Mouse (Mus musculus): ENCODE measurements around the gene Tmem95. TPM values are rescaled to one million over a fixed set of nuclear protein-coding genes. Genes with fewer than 3 reads are reported as not detected.

Gene Tmem95
- polyA plus RNA-seq, 1 experiment from 2014 or later, result 0.40 TPM

GRCm38 (mm10) chr11:69853994-69854393 is 23.8 kb downstream of the Tmem95 start:
- Histone ChIP-seq H3K9me3 (ENCODE audit: control insufficient read depth, low read length) (no peaks in the 10 kb centered on the region), H3K27ac (ENCODE audit: low read depth, low read length) (no peak overlapping the region), H3K4me1 (replicated peaks; ENCODE audit: control insufficient read depth, insufficient read depth, low read length) (no peaks in the 10 kb centered on the region), H3K4me2 (ENCODE audit: low read depth, low read length, severe bottlenecking) (no peak overlapping the region), H3K4me3 (ENCODE audit: low read depth, low read length) (no peak overlapping the region), H3K27me3 (ENCODE audit: control insufficient read depth, insufficient read depth, low read length) (peaks cover 9% of the 10 kb centered on the region; the same call in 1 of the 2 replicates), H3K9ac (ENCODE audit: low read length) (no peak overlapping the region), H3K36me3 (ENCODE audit: control insufficient read depth, insufficient read depth, low read length) (peaks cover 3% of the 10 kb centered on the region; the same call in 1 of the 2 replicates)
- ATAC-seq (replicated peaks; ENCODE audit: low FRiP score), result no peak
- no peak for DNase-seq (ENCODE audit: low spot score)
- 79% methylated on average over 7 of the region's 7 CpGs for WGBS

- Histone ChIP-seq H3K27me3 (ENCODE audit: control insufficient read depth, insufficient read depth, low read length) (no peaks in the 10 kb centered on the region), H3K4me2 (ENCODE audit: low read depth, low read length, severe bottlenecking) (no peak overlapping the region), H3K9ac (ENCODE audit: low read length) (no peak overlapping the region), H3K4me1 (replicated peaks; ENCODE audit: control insufficient read depth, insufficient read depth, low read length) (peaks cover 5% of the 10 kb centered on the region; the same call in 1 of the 2 replicates), H3K4me3 (ENCODE audit: low read depth, low read length) (no peak overlapping the region), H3K9me3 (ENCODE audit: control insufficient read depth, low read length) (no peaks in the 10 kb centered on the region), H3K36me3 (ENCODE audit: control insufficient read depth, insufficient read depth, low read length) (peaks cover 3% of the 10 kb centered on the region; the same call in 1 of the 2 replicates), H3K27ac (ENCODE audit: low read depth, low read length) (no peak overlapping the region)
- no peak for ATAC-seq (replicated peaks; ENCODE audit: low FRiP score)
- 82% methylated on average over 8 of the region's 8 CpGs for WGBS
- no peak for DNase-seq (ENCODE audit: low spot score)
These were observed 27.1 kb downstream of the Tmem95 start for GRCm38 (mm10) chr11:69850754-69851153.

GRCm38 (mm10) chr11:69849884-69850283 is 27.9 kb downstream of the Tmem95 start:
- Histone ChIP-seq H3K4me2 (ENCODE audit: low read depth, low read length, severe bottlenecking) (no peak overlapping the region), H3K27me3 (ENCODE audit: control insufficient read depth, insufficient read depth, low read length) (no peaks in the 10 kb centered on the region), H3K27ac (ENCODE audit: low read depth, low read length) (no peak overlapping the region), H3K9me3 (ENCODE audit: control insufficient read depth, low read length) (no peaks in the 10 kb centered on the region), H3K4me1 (replicated peaks; ENCODE audit: control insufficient read depth, insufficient read depth, low read length) (peaks cover 5% of the 10 kb centered on the region; the same call in 1 of the 2 replicates), H3K36me3 (ENCODE audit: control insufficient read depth, insufficient read depth, low read length) (peaks cover 3% of the 10 kb centered on the region; the same call in 1 of the 2 replicates), H3K4me3 (ENCODE audit: low read depth, low read length) (no peak overlapping the region), H3K9ac (ENCODE audit: low read length) (no peak overlapping the region)
- WGBS, result 94% methylated on average over 15 of the region's 15 CpGs
- ATAC-seq (replicated peaks; ENCODE audit: low FRiP score) (no peak), DNase-seq (ENCODE audit: low spot score) (no peak)

GRCm38 (mm10) chr11:69849128-69849527 is 28.7 kb downstream of the Tmem95 start:
- DNase-seq (ENCODE audit: low spot score), result no peak
- H3K4me2 ChIP-seq (ENCODE audit: low read depth, low read length, severe bottlenecking), result no peak overlapping the region
- H3K36me3 ChIP-seq (ENCODE audit: control insufficient read depth, insufficient read depth, low read length), result peaks cover 3% of the 10 kb centered on the region; the same call in 1 of the 2 replicates
- no peak overlapping the region for H3K27ac ChIP-seq (ENCODE audit: low read depth, low read length)
- H3K9me3 ChIP-seq (ENCODE audit: control insufficient read depth, low read length), result no peaks in the 10 kb centered on the region
- peaks cover 5% of the 10 kb centered on the region; the same call in 1 of the 2 replicates for H3K4me1 ChIP-seq (replicated peaks; ENCODE audit: control insufficient read depth, insufficient read depth, low read length)
- 91% methylated on average over 9 of the region's 9 CpGs for WGBS
- no peak overlapping the region for H3K4me3 ChIP-seq (ENCODE audit: low read depth, low read length)
- H3K27me3 ChIP-seq (ENCODE audit: control insufficient read depth, insufficient read depth, low read length), result no peaks in the 10 kb centered on the region
- ATAC-seq (replicated peaks; ENCODE audit: low FRiP score), result no peak
- no peak overlapping the region for H3K9ac ChIP-seq (ENCODE audit: low read length)

GRCm38 (mm10) chr11:69848021-69848420 is 29.8 kb downstream of the Tmem95 start:
- Histone ChIP-seq H3K4me2 (ENCODE audit: low read depth, low read length, severe bottlenecking) (no peak overlapping the region), H3K36me3 (ENCODE audit: control insufficient read depth, insufficient read depth, low read length) (peaks cover 3% of the 10 kb centered on the region; the same call in 1 of the 2 replicates), H3K4me1 (replicated peaks; ENCODE audit: control insufficient read depth, insufficient read depth, low read length) (peaks cover 5% of the 10 kb centered on the region; the same call in 1 of the 2 replicates), H3K27ac (ENCODE audit: low read depth, low read length) (no peak overlapping the region), H3K4me3 (ENCODE audit: low read depth, low read length) (no peak overlapping the region; the same call in 1 of the 2 replicates), H3K27me3 (ENCODE audit: control insufficient read depth, insufficient read depth, low read length) (no peaks in the 10 kb centered on the region), H3K9ac (ENCODE audit: low read length) (no peak overlapping the region), H3K9me3 (ENCODE audit: control insufficient read depth, low read length) (no peaks in the 10 kb centered on the region)
- over 99% methylated on average over 6 of the region's 6 CpGs for WGBS
- no peak for DNase-seq (ENCODE audit: low spot score)
- ATAC-seq (replicated peaks; ENCODE audit: low FRiP score), result no peak

- no peak for DNase-seq (ENCODE audit: low spot score)
- H3K27me3 ChIP-seq (ENCODE audit: control insufficient read depth, insufficient read depth, low read length), result no peaks in the 10 kb centered on the region
- peak; percentile 59 for ATAC-seq (replicated peaks; ENCODE audit: low FRiP score)
- H3K27ac ChIP-seq (ENCODE audit: low read depth, low read length), result peak overlapping the region; percentile 94
- 13% methylated on average over 37 of the region's 37 CpGs for WGBS
- H3K4me2 ChIP-seq (ENCODE audit: low read depth, low read length, severe bottlenecking), result peak overlapping the region; percentile 84
- H3K4me1 ChIP-seq (replicated peaks; ENCODE audit: control insufficient read depth, insufficient read depth, low read length), result peaks cover 5% of the 10 kb centered on the region; the same call in 1 of the 2 replicates
- H3K9ac ChIP-seq (ENCODE audit: low read length), result peak overlapping the region; percentile 75
- H3K36me3 ChIP-seq (ENCODE audit: control insufficient read depth, insufficient read depth, low read length), result peaks cover 3% of the 10 kb centered on the region; the same call in 1 of the 2 replicates
- no peaks in the 10 kb centered on the region for H3K9me3 ChIP-seq (ENCODE audit: control insufficient read depth, low read length)
- peak overlapping the region; percentile 55 for H3K4me3 ChIP-seq (ENCODE audit: low read depth, low read length)
These were observed 30.8 kb downstream of the Tmem95 start for GRCm38 (mm10) chr11:69846738-69847688.

- WGBS, result under 1% methylated on average over 38 of the region's 38 CpGs
- Histone ChIP-seq H3K27ac (ENCODE audit: low read depth, low read length) (peak within 1 kb of the TSS; percentile 94), H3K4me3 (ENCODE audit: low read depth, low read length) (peak within 1 kb of the TSS; percentile 55), H3K9ac (ENCODE audit: low read length) (peak within 1 kb of the TSS; percentile 75), H3K4me2 (ENCODE audit: low read depth, low read length, severe bottlenecking) (peak within 1 kb of the TSS; percentile 84), H3K36me3 (ENCODE audit: control insufficient read depth, insufficient read depth, low read length) (peaks cover under 1% of the 10 kb centered on the region; the same call in 1 of the 2 replicates), H3K27me3 (ENCODE audit: control insufficient read depth, insufficient read depth, low read length) (no peaks in the 10 kb centered on the region), H3K4me1 (replicated peaks; ENCODE audit: control insufficient read depth, insufficient read depth, low read length) (peaks cover 5% of the 10 kb centered on the region; the same call in 1 of the 2 replicates), H3K9me3 (ENCODE audit: control insufficient read depth, low read length) (no peaks in the 10 kb centered on the region)
- peak; percentile 88 for ATAC-seq (replicated peaks; ENCODE audit: low FRiP score)
- peak; percentile 96 for DNase-seq (ENCODE audit: low spot score)
These were observed 31.6 kb downstream of the Tmem95 start, which contains the start of gene Plscr3 for GRCm38 (mm10) chr11:69846198-69846680. Gene Plscr3 (plus strand): TSS chr11:69846376.

GRCm38 (mm10) chr11:69838714-69839104 is 39.1 kb downstream of the Tmem95 start:
- no peaks in the 10 kb centered on the region for H3K36me3 ChIP-seq (ENCODE audit: control insufficient read depth, insufficient read depth, low read length)
- peak; percentile 4 for ATAC-seq (replicated peaks; ENCODE audit: low FRiP score)
- H3K4me3 ChIP-seq (ENCODE audit: low read depth, low read length), result peak overlapping the region; percentile 73
- WGBS, result 1% methylated on average over 7 of the region's 7 CpGs
- no peaks in the 10 kb centered on the region for H3K9me3 ChIP-seq (ENCODE audit: control insufficient read depth, low read length)
- no peaks in the 10 kb centered on the region; the same call in 1 of the 2 replicates for H3K27me3 ChIP-seq (ENCODE audit: control insufficient read depth, insufficient read depth, low read length)
- peak overlapping the region; percentile 58 for H3K9ac ChIP-seq (ENCODE audit: low read length)
- H3K27ac ChIP-seq (ENCODE audit: low read depth, low read length), result peak overlapping the region; percentile 48; the same call in 1 of the 2 replicates
- peaks cover 30% of the 10 kb centered on the region for H3K4me1 ChIP-seq (replicated peaks; ENCODE audit: control insufficient read depth, insufficient read depth, low read length)
- H3K4me2 ChIP-seq (ENCODE audit: low read depth, low read length, severe bottlenecking), result peak overlapping the region; percentile 73
- DNase-seq (ENCODE audit: low spot score), result no peak

All from forebrain, embryonic 11.5 days (tissue).